Mouse (Mus musculus) lung, embryonic 16.5 days (tissue): ENCODE results near the gene Vmn1r174. TPM values are rescaled to one million over a fixed set of nuclear protein-coding genes. Genes with fewer than 3 reads are reported as not detected.
"Not testable (repeated sequence)": the region's sequence is repeated elsewhere in the genome, so short reads cannot be mapped to it uniquely, and the experiment has no call there.

Experiments used
- ATAC-seq: fragments of 200-750 bp; cut with Nextera tagmentation; 2 replicates; pipeline ENCODE4 v1.8.0; 2017; ENCODE audit warnings: low read depth, mild to moderate bottlenecking, moderate library complexity
- H3K27ac ChIP-seq: fragments of 300-500 bp; sonication (generic); 2 replicates; pipeline ENCODE4 v1.5.1; 2014; ENCODE audit warnings: mild to moderate bottlenecking, control low read depth, low read length
- H3K27me3 ChIP-seq: fragments of 300-500 bp; sonication (generic); 2 replicates; pipeline ENCODE4 v1.6.1; 2014; ENCODE audit warnings: low read depth, low read length, mixed read lengths; ENCODE audit not compliant: control insufficient read depth, insufficient read depth
- H3K36me3 ChIP-seq: fragments of 300-500 bp; sonication (generic); 2 replicates; pipeline ENCODE4 v1.6.1; 2014; ENCODE audit warnings: low read length; ENCODE audit not compliant: control insufficient read depth, insufficient read depth
- H3K4me1 ChIP-seq: fragments of 300-500 bp; sonication (generic); replicated peaks from 2 replicates; pipeline ENCODE4 v1.6.1; 2014; ENCODE audit warnings: low read length, mixed read lengths; ENCODE audit not compliant: control insufficient read depth, insufficient read depth
- H3K4me2 ChIP-seq: fragments of 300-500 bp; sonication (generic); 2 replicates; pipeline ENCODE4 v1.6.1; 2014; ENCODE audit warnings: low read depth, low read length, control low read depth
- H3K4me3 ChIP-seq: fragments of 300-500 bp; sonication (generic); 2 replicates; pipeline ENCODE4 v1.5.1; 2014; ENCODE audit warnings: mild to moderate bottlenecking, low read length, control low read depth
- H3K9ac ChIP-seq: fragments of 300-500 bp; sonication (generic); 2 replicates; pipeline ENCODE4 v1.6.1; 2014; ENCODE audit warnings: low read length, control low read depth
- H3K9me3 ChIP-seq: fragments of 300-500 bp; sonication (generic); 2 replicates; pipeline ENCODE4 v1.6.1; 2016; ENCODE audit warnings: low read length; ENCODE audit not compliant: control insufficient read depth
- WGBS: fragments of 180-500 bp; shearing (Covaris S2); extraction: QIAGEN DNeasy Blood & Tissue Kit; methylation state at CpG from one replicate; pipeline ENCODE4 v1.1.7; 2014; 5-methylcytosine and 5-hydroxymethylcytosine counted together
- polyA plus RNA-seq: library from polyadenylated mRNA; unstranded; fragments of >200 nt; fragmentation: Nextera tagmentation; extraction: Ambion mirVana; gene quantifications from 2 replicates; pipeline ENCODE4 v1.2.1, GENCODE M21; 2015

Vmn1r174 gene
- polyA plus RNA-seq = not detected in 2 replicates

DNA sequence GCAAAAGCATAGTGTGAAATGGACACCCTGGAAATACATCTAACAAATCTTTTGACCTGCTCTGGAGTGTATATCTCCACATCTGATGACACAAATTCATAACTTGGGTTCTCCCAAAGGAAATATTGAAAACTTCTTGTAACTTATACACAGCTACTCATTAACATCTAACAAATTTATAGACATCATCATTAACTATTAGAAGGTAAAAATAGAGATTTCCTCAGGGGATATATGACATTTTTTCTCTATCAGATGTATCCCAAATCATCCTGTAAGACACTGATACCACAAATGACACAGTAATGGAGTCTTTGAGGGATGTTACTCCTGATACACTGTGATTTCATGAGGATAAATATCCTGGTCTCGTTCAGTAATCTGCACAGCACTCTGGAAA lies at the start of gene Vmn1r174:
Vmn1r174 (plus strand) TSS at position 301 of the 400 bp plus-strand sequence.
- H3K9ac ChIP-seq, H3K4me3 ChIP-seq, H3K4me2 ChIP-seq, H3K4me1 ChIP-seq, H3K27me3 ChIP-seq, ATAC-seq, H3K27ac ChIP-seq, H3K36me3 ChIP-seq, H3K9me3 ChIP-seq: not testable (repeated sequence)
- 44% methylated on average over 1 of the region's 1 CpGs for WGBS

DNA sequence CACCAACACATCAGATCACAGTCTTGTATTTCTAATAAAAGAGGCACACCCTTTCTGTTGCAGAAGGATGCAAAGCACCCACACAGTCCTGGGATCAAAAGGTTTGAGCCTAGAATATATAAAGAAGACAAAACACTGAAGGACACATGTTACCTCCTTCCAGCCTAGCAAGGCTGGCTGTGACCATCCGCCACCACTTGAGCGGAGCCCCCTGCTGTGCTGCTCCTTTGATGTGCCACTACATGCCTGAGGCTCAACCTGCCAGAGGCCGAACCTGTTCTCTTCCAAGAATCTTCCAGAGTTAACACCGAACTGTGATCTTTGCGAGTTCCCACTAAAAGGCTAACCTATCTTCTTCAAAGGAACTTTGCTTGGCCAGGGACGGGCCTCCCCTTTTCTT lies 32.5 kb downstream of the Vmn1r174 start:
- Histone ChIP-seq H3K36me3 (no peaks in the 10 kb centered on the region), H3K9me3 (peaks cover 11% of the 10 kb centered on the region; the same call in 1 of the 2 replicates), H3K9ac (no peak overlapping the region), H3K27me3 (no peaks in the 10 kb centered on the region), H3K4me3 (no peak overlapping the region), H3K27ac (no peak overlapping the region), H3K4me1 (no peaks in the 10 kb centered on the region), H3K4me2 (no peak overlapping the region)
- 76% methylated on average over 6 of the region's 6 CpGs for WGBS
- no peak for ATAC-seq

DNA sequence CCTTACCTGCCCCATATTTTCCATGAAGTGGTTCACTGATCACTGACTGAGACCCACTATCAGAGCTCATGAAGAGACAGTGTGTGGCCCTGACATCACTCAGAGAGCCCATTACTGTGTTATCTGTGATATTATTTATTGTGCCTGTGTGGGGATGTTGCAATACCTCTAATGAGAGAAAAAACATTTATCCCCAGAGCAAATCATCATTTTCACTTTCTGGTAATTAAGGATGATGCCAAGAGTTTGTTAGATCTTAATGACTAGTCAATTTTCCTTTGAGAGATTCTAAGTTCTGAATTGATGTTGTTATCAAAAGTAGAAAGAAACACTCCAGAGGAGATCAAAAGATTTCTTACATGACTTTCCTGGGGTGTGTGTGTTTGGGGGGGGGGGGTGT lies 58.5 kb downstream of the Vmn1r174 start, which contains the start of gene Vmn1r175:
Vmn1r175 (minus strand) TSS at position 101 of the 400 bp plus-strand sequence.
- not testable (repeated sequence) for H3K4me1 ChIP-seq, H3K36me3 ChIP-seq, H3K27me3 ChIP-seq, H3K9ac ChIP-seq, H3K4me3 ChIP-seq, ATAC-seq, H3K9me3 ChIP-seq, H3K27ac ChIP-seq, H3K4me2 ChIP-seq

Other genes with a start within 250 kb of the Vmn1r174 start
- gene Vmn1r167, start 245.1 kb upstream of the Vmn1r174 start, polyA plus RNA-seq = not detected in 2 replicates
- not detected in 2 replicates for gene Vmn1r168, start 212.5 kb upstream of the Vmn1r174 start, polyA plus RNA-seq
- not detected in 2 replicates for gene Vmn1r169, start 176.7 kb upstream of the Vmn1r174 start, polyA plus RNA-seq
- not detected in 2 replicates for gene Vmn1r170, start 146.1 kb upstream of the Vmn1r174 start, polyA plus RNA-seq
- not detected in 2 replicates for gene Vmn1r171, start 121.5 kb upstream of the Vmn1r174 start, polyA plus RNA-seq
- gene Vmn1r172, start 94.0 kb upstream of the Vmn1r174 start, polyA plus RNA-seq = not detected in 2 replicates
- gene Vmn1r173, start 51.6 kb upstream of the Vmn1r174 start, polyA plus RNA-seq = not detected in 2 replicates
- gene Vmn1r175, start 58.4 kb downstream of the Vmn1r174 start, polyA plus RNA-seq = not detected in 2 replicates
- not detected in 2 replicates for gene Vmn1r176, start 85.1 kb downstream of the Vmn1r174 start, polyA plus RNA-seq
- not detected in 2 replicates for gene Vmn1r177, start 114.2 kb downstream of the Vmn1r174 start, polyA plus RNA-seq
- gene Vmn1r178, start 139.7 kb downstream of the Vmn1r174 start, polyA plus RNA-seq = not detected in 2 replicates
- gene Vmn1r179, start 174.7 kb downstream of the Vmn1r174 start, polyA plus RNA-seq = not detected in 2 replicates
- not detected in 2 replicates for gene Vmn1r180, start 198.4 kb downstream of the Vmn1r174 start, polyA plus RNA-seq
- not detected in 2 replicates for gene Vmn1r181, start 222.3 kb downstream of the Vmn1r174 start, polyA plus RNA-seq
- gene V1rd19, start 249.4 kb downstream of the Vmn1r174 start, polyA plus RNA-seq = not detected in 2 replicates